Mouse (Mus musculus) heart, embryonic 12.5 days (tissue): ENCODE data around the gene Pced1b. TPM values are rescaled to one million over a fixed set of nuclear protein-coding genes. Genes with fewer than 3 reads are reported as not detected.
A peak's percentile ranks its signal among the peaks of the same experiment; 100 is the strongest.
"Not testable (repeated sequence)": the region's sequence is repeated elsewhere in the genome, so short reads cannot be mapped to it uniquely, and the experiment has no call there.

ENCODE experiments used
- ATAC-seq: fragments of 200-750 bp; cut with Nextera tagmentation; 2 replicates; pipeline ENCODE4 v1.8.0; 2017; ENCODE audit warnings: moderate TSS enrichment, moderate library complexity; ENCODE audit not compliant: insufficient number of reproducible peaks, low FRiP score
- H3K27ac ChIP-seq: fragments of 300-500 bp; sonication (generic); 2 replicates; pipeline ENCODE4 v1.5.1; 2016; ENCODE audit warnings: mild to moderate bottlenecking, moderate library complexity; ENCODE audit not compliant: poor library complexity, severe bottlenecking
- H3K27me3 ChIP-seq: fragments of 300-500 bp; sonication (generic); replicated peaks from 2 replicates; pipeline ENCODE4 v1.6.1; 2016; ENCODE audit warnings: mild to moderate bottlenecking, moderate library complexity
- H3K36me3 ChIP-seq: fragments of 300-500 bp; sonication (generic); 2 replicates; pipeline ENCODE4 v1.6.1; 2016; ENCODE audit warnings: mild to moderate bottlenecking, moderate library complexity
- H3K4me1 ChIP-seq: fragments of 300-500 bp; sonication (generic); replicated peaks from 2 replicates; pipeline ENCODE4 v1.6.1; 2016; ENCODE audit warnings: mild to moderate bottlenecking
- H3K4me2 ChIP-seq: fragments of 300-500 bp; sonication (generic); 2 replicates; pipeline ENCODE4 v1.6.1; 2016; ENCODE audit warnings: mild to moderate bottlenecking, moderate library complexity
- H3K4me3 ChIP-seq: fragments of 300-500 bp; sonication (generic); 2 replicates; pipeline ENCODE4 v1.5.1; 2016; ENCODE audit warnings: mild to moderate bottlenecking
- H3K9ac ChIP-seq: fragments of 300-500 bp; sonication (generic); 2 replicates; pipeline ENCODE4 v1.6.1; 2016; ENCODE audit warnings: mild to moderate bottlenecking, moderate library complexity
- H3K9me3 ChIP-seq: fragments of 300-500 bp; sonication (generic); replicated peaks from 2 replicates; pipeline ENCODE4 v1.6.1; 2016; ENCODE audit warnings: mild to moderate bottlenecking, moderate library complexity
- WGBS: fragments of 180-500 bp; shearing (Covaris S2); methylation state at CpG from one replicate; pipeline ENCODE4 v1.1.7; 2016; 5-methylcytosine and 5-hydroxymethylcytosine counted together
- polyA plus RNA-seq: library from polyadenylated mRNA; unstranded; fragments of >200 nt; fragmentation: Nextera tagmentation; extraction: Ambion mirVana; gene quantifications from 2 replicates; pipeline ENCODE4 v1.2.1, GENCODE M21; 2016

Pced1b gene
- polyA plus RNA-seq = 2.4 and 3.1 TPM in 2 replicates

- peaks cover 23% of the 10 kb centered on the region for H3K27me3 ChIP-seq
- H3K9me3 ChIP-seq = no peaks in the 10 kb centered on the region; the same call in 1 of the 2 replicates
- under 1% methylated on average over 98 of the region's 125 CpGs for WGBS
- H3K27ac ChIP-seq = peak within 1 kb of the TSS; percentile 75
- peaks cover 9% of the 10 kb centered on the region for H3K4me1 ChIP-seq
- peak within 1 kb of the TSS; percentile 97 for H3K4me2 ChIP-seq
- peak within 1 kb of the TSS; percentile 96 for H3K9ac ChIP-seq
- H3K4me3 ChIP-seq = peak within 1 kb of the TSS; percentile 93
- H3K36me3 ChIP-seq = no peaks in the 10 kb centered on the region
- peak; percentile 80 for ATAC-seq
Observed at GRCm38 (mm10) chr15:97246911-97247790, at the start of gene Pced1b, which contains the start of gene Amigo2. Gene Pced1b (plus strand): TSS chr15:97247107. Gene Amigo2 (minus strand): TSS chr15:97247287.

DNA sequence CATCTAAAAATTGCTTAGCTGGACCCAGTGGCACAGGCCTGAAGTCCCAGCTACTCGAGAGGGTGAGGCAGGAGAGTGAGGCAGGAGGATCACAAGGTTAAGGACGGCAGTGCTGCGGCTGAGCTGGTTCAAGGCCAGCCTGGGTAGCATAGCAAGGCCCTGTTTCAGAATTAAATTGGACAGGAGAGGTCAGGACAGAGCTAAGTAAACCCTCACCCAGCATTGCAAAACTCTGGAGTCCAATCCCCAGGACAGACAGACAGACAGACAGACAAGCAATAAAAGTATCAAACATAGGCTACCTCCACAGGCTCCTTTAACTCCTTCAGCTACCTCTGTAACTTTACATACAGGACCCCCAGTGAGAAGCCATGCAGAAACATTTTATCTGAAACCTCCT lies 42.0 kb upstream of the Pced1b start:
- 66% methylated on average over 3 of the region's 3 CpGs for WGBS
- Histone ChIP-seq H3K4me1 (no peaks in the 10 kb centered on the region), H3K9me3 (no peaks in the 10 kb centered on the region), H3K36me3 (no peaks in the 10 kb centered on the region), H3K27ac (no peak overlapping the region), H3K4me3 (no peak overlapping the region), H3K4me2 (no peak overlapping the region), H3K9ac (no peak overlapping the region), H3K27me3 (no peaks in the 10 kb centered on the region)
- ATAC-seq = no peak

DNA sequence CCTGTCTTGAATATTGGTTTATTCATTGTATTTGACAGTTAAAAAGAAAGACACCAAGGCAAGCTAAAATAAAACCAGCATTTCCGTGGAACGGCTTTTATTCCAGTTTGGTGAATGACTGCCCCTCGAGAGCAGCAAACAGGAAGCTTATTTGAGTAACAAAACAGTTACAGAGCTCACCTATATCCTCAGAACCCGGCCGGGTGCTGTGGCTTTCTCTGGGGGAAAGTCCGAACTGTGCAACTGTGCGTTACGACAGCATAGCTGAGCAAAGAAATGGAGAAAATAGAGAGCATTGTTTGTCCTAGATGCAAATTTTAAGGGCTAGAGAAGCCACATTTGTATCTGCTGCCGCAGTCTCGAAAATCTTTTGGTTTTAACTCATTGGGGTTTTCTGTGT lies 41.1 kb upstream of the Pced1b start:
- WGBS = 85% methylated on average over 10 of the region's 10 CpGs
- Histone ChIP-seq H3K27ac (no peak overlapping the region), H3K9ac (no peak overlapping the region), H3K9me3 (no peaks in the 10 kb centered on the region), H3K4me3 (no peak overlapping the region), H3K27me3 (no peaks in the 10 kb centered on the region), H3K36me3 (no peaks in the 10 kb centered on the region), H3K4me2 (no peak overlapping the region), H3K4me1 (no peaks in the 10 kb centered on the region)
- ATAC-seq = no peak

GRCm38 (mm10) chr15:97206506-97206905 lies 40.4 kb upstream of the Pced1b start:
- H3K27ac ChIP-seq = no peak overlapping the region
- WGBS = 86% methylated on average over 8 of the region's 8 CpGs
- H3K9me3 ChIP-seq = no peaks in the 10 kb centered on the region

DNA sequence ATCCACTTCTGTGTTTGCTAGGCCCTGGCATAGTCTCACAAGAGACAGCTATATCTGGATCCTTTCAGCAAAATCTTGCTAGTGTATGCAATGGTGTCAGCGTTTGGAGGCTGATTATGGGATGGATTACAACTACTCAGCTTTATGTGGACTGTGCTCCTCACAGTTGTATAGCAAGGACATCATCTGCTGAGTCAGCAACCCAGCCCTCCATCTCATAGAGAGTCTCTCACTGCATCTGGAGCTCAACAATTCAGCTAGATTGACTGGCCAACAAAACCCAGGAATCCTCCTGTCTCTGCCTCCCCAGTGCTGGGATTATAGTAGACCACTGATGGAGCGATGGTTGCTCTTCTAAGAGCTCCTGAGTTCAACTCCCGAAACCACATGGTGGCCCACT lies 37.2 kb upstream of the Pced1b start:
- not testable (repeated sequence) for H3K4me2 ChIP-seq, H3K4me3 ChIP-seq, H3K9ac ChIP-seq, H3K36me3 ChIP-seq, H3K9me3 ChIP-seq, H3K27ac ChIP-seq, ATAC-seq, H3K4me1 ChIP-seq, H3K27me3 ChIP-seq
- WGBS = 74% methylated on average over 3 of the region's 3 CpGs

More at GRCm38 (mm10) chr15:97206506-97206905, 40.4 kb upstream of the Pced1b start:
- no peaks in the 10 kb centered on the region for H3K4me1 ChIP-seq
- no peaks in the 10 kb centered on the region for H3K36me3 ChIP-seq
- H3K9ac ChIP-seq = no peak overlapping the region
- H3K4me2 ChIP-seq = no peak overlapping the region
- no peak for ATAC-seq
- H3K27me3 ChIP-seq = no peaks in the 10 kb centered on the region
- no peak overlapping the region for H3K4me3 ChIP-seq

GRCm38 (mm10) chr15:97212501-97213477 lies 34.1 kb upstream of the Pced1b start:
- no peaks in the 10 kb centered on the region for H3K36me3 ChIP-seq
- H3K4me3 ChIP-seq = no peak overlapping the region
- H3K9ac ChIP-seq = no peak overlapping the region
- H3K4me1 ChIP-seq = no peaks in the 10 kb centered on the region
- 67% methylated on average over 17 of the region's 17 CpGs for WGBS
- no peak overlapping the region for H3K4me2 ChIP-seq
- no peak overlapping the region for H3K27ac ChIP-seq
- no peak for ATAC-seq
- H3K9me3 ChIP-seq = no peaks in the 10 kb centered on the region
- H3K27me3 ChIP-seq = no peaks in the 10 kb centered on the region

DNA sequence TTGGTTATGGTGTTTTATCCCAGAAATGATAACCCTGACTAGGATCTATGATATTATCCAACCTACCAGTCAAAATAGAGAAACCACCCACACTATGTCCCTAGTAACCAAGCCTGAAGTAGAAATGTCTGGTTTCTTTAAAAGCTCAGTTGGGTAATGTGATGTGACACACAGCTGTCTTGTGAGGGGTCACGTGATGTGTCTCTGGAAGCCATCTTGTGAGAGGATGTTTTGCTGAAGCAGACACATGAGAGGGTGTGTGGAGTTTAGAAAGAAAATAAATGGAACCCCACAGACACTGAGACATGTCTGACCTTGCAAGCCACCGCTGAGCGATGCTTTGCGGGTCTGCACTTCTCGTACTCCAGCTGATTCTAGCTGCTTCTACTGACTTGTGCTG lies 30.1 kb upstream of the Pced1b start:
- ATAC-seq = no peak
- H3K9ac ChIP-seq = no peak overlapping the region

GRCm38 (mm10) chr15:97223431-97223830 lies 23.5 kb upstream of the Pced1b start:
- Histone ChIP-seq H3K9ac (no peak overlapping the region), H3K9me3 (peaks cover 15% of the 10 kb centered on the region), H3K4me1 (no peaks in the 10 kb centered on the region), H3K27ac (no peak overlapping the region), H3K4me2 (no peak overlapping the region), H3K4me3 (no peak overlapping the region), H3K27me3 (no peaks in the 10 kb centered on the region), H3K36me3 (no peaks in the 10 kb centered on the region)
- 80% methylated on average over 10 of the region's 10 CpGs for WGBS
- no peak for ATAC-seq

More for the DNA sequence above, 30.1 kb upstream of the Pced1b start:
- no peaks in the 10 kb centered on the region for H3K4me1 ChIP-seq
- H3K4me3 ChIP-seq = no peak overlapping the region
- no peak overlapping the region for H3K4me2 ChIP-seq
- no peaks in the 10 kb centered on the region for H3K36me3 ChIP-seq
- 0 out of 2 replicates have a peak, but pooled peaks cover 5% of the 10 kb centered on the region for H3K9me3 ChIP-seq
- no peak overlapping the region for H3K27ac ChIP-seq
- H3K27me3 ChIP-seq = no peaks in the 10 kb centered on the region
- 90% methylated on average over 5 of the region's 5 CpGs for WGBS

GRCm38 (mm10) chr15:97224003-97224402 lies 22.9 kb upstream of the Pced1b start:
- Histone ChIP-seq H3K4me1 (no peaks in the 10 kb centered on the region), H3K9ac (no peak overlapping the region), H3K36me3 (no peaks in the 10 kb centered on the region), H3K9me3 (peaks cover 15% of the 10 kb centered on the region), H3K27ac (no peak overlapping the region), H3K27me3 (no peaks in the 10 kb centered on the region), H3K4me3 (no peak overlapping the region), H3K4me2 (no peak overlapping the region)
- WGBS = 80% methylated on average over 8 of the region's 8 CpGs
- no peak for ATAC-seq

GRCm38 (mm10) chr15:97229494-97230077 lies 17.3 kb upstream of the Pced1b start:
- H3K9ac ChIP-seq = no peak overlapping the region
- 78% methylated on average over 11 of the region's 11 CpGs for WGBS
- peaks cover 9% of the 10 kb centered on the region; the same call in 1 of the 2 replicates for H3K9me3 ChIP-seq
- no peaks in the 10 kb centered on the region for H3K27me3 ChIP-seq
- no peaks in the 10 kb centered on the region for H3K4me1 ChIP-seq
- no peak overlapping the region for H3K27ac ChIP-seq
- H3K4me3 ChIP-seq = no peak overlapping the region
- no peak overlapping the region for H3K4me2 ChIP-seq
- ATAC-seq = no peak
- no peaks in the 10 kb centered on the region for H3K36me3 ChIP-seq
